Mouse (Mus musculus): ENCODE data around the gene Iscu.

The Iscu gene

GRCm38 (mm10) chr5:113772450-113772895, at the start of gene Iscu, which contains the start of gene Sart3:
Gene Iscu, plus strand, starts transcription at chr5:113772748.
Gene Sart3, minus strand, starts transcription at chr5:113772510.
- DNase-seq (ENCODE audit: extremely low spot score): peak; percentile 94

GRCm38 (mm10) chr5:113723567-113724237, 48.8 kb upstream of the Iscu start:
- DNase-seq (ENCODE audit: extremely low spot score): no peak

- DNase-seq (ENCODE audit: extremely low spot score): peak; percentile 84
Measured at GRCm38 (mm10) chr5:113724446-113724845, 48.1 kb upstream of the Iscu start, which contains the start of gene 1700069L16Rik. Gene 1700069L16Rik, minus strand, starts transcription at chr5:113724772.

- no peak for DNase-seq (ENCODE audit: extremely low spot score)
Measured at GRCm38 (mm10) chr5:113725417-113725816, 47.1 kb upstream of the Iscu start.

- no peak for DNase-seq (ENCODE audit: extremely low spot score)
Measured at GRCm38 (mm10) chr5:113726618-113727017, 45.9 kb upstream of the Iscu start.

GRCm38 (mm10) chr5:113727238-113727637, 45.3 kb upstream of the Iscu start:
- no peak for DNase-seq (ENCODE audit: extremely low spot score)

GRCm38 (mm10) chr5:113728011-113728410, 44.5 kb upstream of the Iscu start:
- no peak for DNase-seq (ENCODE audit: extremely low spot score)

- no peak for DNase-seq (ENCODE audit: extremely low spot score)
Measured at GRCm38 (mm10) chr5:113728691-113729090, 43.9 kb upstream of the Iscu start.

- DNase-seq (ENCODE audit: extremely low spot score): no peak
Measured at GRCm38 (mm10) chr5:113730641-113731121, 41.9 kb upstream of the Iscu start.

- no peak for DNase-seq (ENCODE audit: extremely low spot score)
Measured at GRCm38 (mm10) chr5:113731174-113731573, 41.4 kb upstream of the Iscu start.

GRCm38 (mm10) chr5:113732182-113732581, 40.4 kb upstream of the Iscu start:
- no peak for DNase-seq (ENCODE audit: extremely low spot score)

GRCm38 (mm10) chr5:113734376-113734775, 38.2 kb upstream of the Iscu start:
- DNase-seq (ENCODE audit: extremely low spot score): no peak

GRCm38 (mm10) chr5:113735023-113735344, 37.6 kb upstream of the Iscu start:
- no peak for DNase-seq (ENCODE audit: extremely low spot score)

- peak; percentile 96 for DNase-seq (ENCODE audit: extremely low spot score)
Measured at GRCm38 (mm10) chr5:113735345-113736112, 37.0 kb upstream of the Iscu start, which contains the start of gene Ficd. Gene Ficd, plus strand, starts transcription at chr5:113735803.

- DNase-seq (ENCODE audit: extremely low spot score): no peak
Measured at GRCm38 (mm10) chr5:113736113-113736502, 36.4 kb upstream of the Iscu start.

- DNase-seq (ENCODE audit: extremely low spot score): no peak
Measured at GRCm38 (mm10) chr5:113736522-113737164, 35.9 kb upstream of the Iscu start.

GRCm38 (mm10) chr5:113737607-113738237, 34.8 kb upstream of the Iscu start:
- DNase-seq (ENCODE audit: extremely low spot score): no peak

- no peak for DNase-seq (ENCODE audit: extremely low spot score)
Measured at GRCm38 (mm10) chr5:113747629-113748028, 24.9 kb upstream of the Iscu start.

GRCm38 (mm10) chr5:113748556-113749331, 23.8 kb upstream of the Iscu start:
- no peak for DNase-seq (ENCODE audit: extremely low spot score)

- no peak for DNase-seq (ENCODE audit: extremely low spot score)
Measured at GRCm38 (mm10) chr5:113751521-113752157, 20.9 kb upstream of the Iscu start.

Measured in embryo, embryonic 9.5 days (tissue).